Mouse (Mus musculus) retina, postnatal 7 days (tissue): ENCODE measurements at regions not wholly inside any gene's neighbourhood (a gene's known extent, or its start where the extent isn't known, plus 50 kb on each side); places are given as distances from the start of the nearest gene placed in this dataset.

Source experiments
- DNase-seq: peaks from one replicate; pipeline ENCODE4 v3.0.0-alpha.2; 2012; ENCODE audit warnings: low read depth, low spot score

DNA sequence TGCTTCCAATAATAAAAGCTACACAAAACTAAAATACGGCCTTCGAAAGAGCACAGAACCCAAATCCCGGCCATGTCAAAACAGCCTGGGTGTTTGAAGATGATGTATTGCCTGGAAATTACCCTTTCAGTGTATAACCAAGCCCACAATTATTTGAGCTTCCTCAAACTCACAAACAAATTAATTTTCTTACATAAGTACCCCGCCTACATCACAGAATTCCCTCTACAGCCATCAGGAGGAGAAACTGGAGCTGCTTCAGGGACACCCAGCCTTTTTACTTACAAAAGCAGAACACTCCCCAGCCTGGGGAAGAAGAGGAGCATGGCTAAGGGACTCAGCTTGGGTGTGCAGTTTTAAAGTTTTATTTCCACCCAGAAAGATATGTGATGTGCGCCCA is 207.6 kb upstream of the Daam1 start:
- no peak for DNase-seq

DNA sequence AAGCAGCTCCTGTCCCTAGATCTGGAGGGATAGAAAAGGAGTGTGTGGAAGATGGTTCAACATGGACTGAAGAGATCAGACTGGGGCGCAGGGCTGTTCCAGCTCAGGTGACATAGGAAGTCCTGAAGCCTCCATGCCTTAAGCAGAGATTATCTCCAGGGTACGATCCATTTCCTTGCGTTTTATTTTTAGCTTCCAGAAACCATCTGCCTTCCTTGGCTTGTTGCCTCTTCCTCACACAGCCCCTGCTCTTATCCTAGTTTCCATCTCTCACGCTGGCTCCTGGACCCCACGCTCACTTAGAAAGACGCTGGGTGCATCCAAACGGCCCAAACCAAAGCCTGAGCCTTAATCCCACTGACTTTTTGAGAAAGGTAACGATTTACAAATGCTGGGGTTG is 206.8 kb upstream of the Daam1 start:
- DNase-seq, result peak; percentile 11

DNA sequence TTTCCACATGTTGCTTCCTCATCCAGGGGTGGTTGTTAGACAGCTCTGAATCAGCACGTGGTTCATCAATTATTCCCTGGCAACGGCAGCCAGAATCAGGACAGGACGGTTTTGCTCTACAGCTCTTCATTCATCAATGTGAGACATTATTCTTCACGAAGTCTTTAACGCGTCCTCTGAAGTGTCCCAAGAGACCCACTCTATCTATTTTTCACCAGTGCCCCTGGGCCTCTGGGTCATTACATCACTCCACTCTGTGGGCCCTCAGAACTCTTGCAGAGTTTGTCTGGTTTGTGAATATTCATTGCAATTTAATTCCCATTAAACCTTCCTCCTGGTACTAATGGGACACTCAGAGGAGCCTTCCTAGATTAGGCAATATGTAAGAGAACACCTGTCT is 206.2 kb upstream of the Daam1 start:
- DNase-seq, result no peak

DNA sequence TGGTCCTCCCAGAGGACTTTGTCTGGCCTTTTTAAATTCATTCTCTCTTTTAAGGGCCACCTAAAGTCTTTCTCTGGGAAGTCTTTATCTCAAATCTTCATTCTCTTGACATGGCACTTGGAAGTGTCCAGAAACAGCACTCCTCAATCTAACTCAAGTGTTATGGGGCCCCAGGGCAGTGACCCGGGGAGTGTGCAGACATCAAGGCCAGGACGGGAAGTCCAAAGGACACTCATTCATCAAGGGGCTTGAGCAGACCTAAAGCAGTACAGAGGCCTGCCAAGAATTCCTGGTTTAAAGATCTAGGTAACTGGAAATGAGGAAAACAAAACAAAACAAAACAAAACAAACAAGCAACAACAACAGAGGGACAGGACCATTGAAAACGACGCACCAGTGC is 205.8 kb upstream of the Daam1 start:
- no peak for DNase-seq

DNA sequence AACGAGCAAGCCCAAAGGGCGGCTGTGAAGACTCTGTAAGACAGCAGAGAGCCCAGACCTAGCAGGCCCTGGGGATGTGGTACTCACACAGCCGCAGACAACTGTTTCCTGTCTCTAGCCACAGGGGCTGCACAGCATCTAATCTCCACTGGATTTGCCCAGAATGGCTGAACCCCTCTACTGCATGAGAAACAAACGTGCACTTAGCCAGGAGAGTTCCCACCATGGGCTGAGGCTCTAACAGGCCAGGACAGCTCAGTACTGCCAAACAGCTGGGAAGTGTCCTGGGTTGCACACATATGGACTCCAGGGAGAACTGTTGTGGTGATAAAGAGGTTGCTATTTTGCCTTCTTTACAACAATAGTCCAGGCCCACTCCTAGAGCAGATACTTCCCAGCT is 204.1 kb upstream of the Daam1 start:
- DNase-seq, result no peak

DNA sequence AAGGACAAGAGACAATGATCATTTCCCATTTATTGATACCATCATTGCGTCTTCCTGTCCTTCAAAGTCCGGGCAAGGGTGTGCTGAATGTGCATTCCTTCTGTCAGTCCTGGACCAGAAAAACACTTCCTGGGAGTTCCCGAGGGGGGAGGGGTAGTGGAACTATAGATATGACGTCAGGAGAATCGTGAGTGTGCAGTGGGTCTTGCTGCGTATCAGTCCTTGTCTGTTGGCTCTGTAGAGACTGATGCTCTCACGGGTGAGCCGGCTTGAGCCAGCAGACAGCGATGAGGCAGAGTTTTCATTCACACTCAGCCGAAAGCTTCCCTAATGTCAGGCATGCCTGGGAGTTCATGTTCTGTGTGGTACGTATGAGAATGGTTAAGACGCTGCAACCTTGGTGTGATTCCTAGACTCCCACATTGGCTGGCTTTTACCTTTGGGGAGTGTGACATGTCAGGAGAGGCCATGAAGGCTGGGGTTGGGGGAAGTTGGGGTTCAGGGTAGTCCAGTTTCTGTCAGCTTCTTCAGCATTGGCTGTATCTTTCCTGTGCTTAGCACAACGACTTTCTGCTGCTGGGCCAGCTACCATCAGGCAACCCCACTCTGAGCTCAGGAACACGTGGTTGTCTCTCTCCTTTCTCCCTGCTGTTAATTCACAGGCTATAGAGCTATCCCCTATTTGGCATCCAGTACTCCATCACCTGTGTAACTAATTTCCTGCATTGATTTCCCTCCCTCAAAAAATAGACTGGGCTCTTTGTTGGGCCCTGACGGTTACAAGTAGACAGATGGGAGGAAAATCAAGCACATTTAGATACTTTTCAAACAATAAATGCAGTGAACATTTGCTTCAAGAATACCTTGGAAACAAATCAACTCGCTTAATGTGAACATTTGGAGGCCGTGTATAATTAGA is 203.2 kb upstream of the Daam1 start:
- DNase-seq, result no peak

DNA sequence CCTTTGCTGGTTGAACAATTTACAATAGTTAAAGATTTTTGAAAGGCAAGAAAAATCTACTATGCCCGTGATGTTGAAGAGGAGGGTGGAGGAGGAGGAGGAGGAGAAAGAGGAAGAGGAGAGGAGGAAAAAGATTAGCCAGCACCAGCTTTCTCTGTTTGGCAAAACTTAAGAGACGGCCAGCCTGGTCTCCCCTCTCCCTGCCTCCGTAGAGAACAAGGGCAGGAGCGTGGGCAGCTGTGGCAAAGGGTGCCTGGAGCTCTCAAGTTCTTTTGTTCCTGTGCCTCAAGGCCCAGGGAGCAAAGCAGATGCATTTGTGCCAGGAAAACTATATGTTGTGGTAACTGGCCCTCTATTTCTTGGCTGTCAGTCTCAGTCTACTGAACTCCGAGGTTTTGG is 202.5 kb upstream of the Daam1 start:
- DNase-seq, result no peak

DNA sequence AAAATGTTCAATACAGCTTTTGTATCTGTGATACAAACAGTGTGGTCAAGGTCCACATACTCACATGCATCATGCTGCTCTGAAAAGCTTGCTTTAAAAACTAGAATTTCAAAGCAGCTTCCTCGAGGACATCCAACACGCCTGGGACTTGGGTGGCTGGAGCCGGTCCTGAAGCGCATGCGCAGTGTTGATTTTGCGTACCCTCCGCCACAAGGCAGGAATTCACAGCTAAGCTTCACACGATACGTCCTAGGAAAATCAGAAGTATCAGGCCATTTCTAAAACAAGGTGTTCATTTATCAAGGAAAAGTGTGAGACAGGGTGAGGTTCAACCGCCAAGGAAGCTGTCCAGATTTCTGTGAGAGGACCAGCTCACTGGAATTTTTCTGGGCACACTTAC is 202.1 kb upstream of the Daam1 start:
- no peak for DNase-seq

DNA sequence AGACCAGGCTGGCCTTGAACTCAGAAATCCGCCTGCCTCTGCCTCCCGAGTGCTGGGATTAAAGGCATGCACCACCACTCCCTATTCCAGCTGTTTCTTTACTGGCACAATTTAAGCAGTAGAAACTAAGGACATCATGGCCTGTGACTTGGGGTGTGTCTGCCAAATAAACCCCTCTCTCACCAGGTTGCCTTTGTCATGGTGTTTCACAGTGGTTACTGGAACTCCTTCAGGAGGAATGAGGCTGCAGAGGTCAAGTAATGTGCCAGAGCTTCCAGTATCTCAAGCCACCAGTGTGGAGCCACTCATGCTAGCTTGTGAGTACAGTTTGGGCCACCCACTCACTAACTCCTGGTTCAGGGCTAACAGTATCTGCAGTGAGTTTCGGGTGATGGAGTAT is 200.5 kb upstream of the Daam1 start:
- no peak for DNase-seq

DNA sequence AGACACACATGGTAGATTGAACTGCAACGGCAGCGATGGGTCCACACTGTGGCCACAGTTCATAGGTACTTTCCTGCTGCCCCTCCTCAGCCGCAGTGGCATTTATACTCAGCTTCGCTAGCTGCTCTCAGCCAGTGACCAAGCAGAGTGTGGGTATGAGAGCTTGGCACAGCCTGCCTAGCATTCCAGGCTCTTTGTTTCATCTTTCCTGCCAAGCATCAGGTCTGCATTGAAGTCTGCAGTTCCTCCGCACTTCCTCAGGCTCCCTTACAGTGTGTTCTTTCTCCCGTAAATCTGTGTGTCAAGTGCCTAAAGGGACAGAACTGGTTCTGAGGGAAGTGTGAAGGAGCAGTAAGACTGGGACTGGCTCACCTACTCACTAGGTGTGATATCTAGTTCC is 194.6 kb upstream of the Daam1 start:
- DNase-seq, result no peak

DNA sequence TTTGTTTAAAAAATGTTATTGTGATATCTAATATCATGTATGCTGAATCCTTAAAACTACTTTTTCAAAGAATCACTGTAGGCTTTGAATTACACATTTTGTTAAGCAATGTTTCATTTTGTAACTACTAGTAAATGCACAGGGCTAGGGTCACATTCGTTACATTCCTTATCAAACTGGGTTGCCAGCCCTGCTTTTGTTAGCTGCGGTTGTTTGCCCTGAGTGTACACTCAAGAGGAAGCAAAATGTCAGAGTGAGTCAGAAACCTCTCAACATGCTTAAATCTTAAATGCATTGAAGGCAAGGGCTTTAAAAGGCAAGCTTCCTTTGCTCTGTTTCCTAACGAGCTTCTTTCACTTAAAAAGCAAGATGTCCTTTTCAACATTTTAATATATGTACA is 193.6 kb upstream of the Daam1 start:
- no peak for DNase-seq

DNA sequence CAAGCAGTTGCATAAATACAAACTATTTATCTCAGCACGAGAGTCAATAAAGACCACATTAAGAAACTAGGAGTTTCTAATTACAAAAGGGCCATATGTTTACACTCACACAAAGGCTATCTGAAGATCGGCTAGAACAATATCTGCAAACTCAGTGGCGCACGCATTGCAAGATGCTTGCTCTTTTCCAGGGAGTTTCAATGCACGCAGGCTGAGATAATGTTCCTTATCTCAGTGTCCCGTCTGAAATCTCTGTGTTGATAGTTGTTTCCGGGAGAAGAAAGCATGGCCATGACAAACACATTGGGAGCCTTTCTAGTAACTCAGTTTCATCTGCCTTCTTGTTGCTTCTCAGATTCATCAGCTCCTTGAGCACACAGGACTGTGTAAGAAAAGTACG is 192.6 kb upstream of the Daam1 start:
- no peak for DNase-seq

DNA sequence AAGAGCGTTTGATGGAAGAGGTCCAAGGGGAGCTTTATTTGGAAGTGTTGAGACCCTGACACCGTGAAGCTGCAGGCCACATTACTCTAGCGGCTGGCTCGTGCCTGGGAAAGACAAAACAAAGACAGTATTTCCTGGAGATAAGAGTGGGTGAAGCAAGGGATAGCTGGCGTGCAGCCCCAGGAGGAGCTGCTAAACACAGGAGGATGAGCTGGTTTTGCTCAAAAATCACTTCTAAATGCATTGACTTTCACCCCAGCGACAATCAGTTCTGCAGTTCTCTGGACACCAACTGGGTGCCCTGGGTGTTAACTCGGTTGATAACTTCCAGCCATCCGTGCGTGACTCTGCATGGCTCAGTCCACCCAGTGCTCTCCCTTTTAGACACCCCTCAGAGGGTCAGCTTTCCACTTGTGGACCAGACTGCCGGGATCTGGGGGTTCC is 190.8 kb upstream of the Daam1 start:
- no peak for DNase-seq

DNA sequence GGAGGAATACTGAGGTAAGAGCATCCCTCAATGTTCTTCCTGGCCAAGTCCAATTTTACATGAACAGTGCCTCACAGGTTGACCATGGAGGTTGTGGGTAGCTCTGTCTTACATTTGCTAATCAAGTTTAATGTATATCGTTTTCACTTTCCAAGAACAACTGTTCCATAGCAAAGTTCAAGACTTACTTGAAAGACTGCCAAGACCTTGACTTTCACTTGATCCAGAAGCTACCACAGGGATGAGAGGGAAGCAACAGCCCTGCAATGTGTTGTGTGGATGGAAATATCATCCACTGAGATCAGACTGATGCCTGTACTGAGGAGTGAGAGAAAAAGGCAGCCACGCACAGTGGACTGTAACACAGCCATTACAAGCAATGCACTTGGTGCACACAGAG is 189.4 kb upstream of the Daam1 start:
- no peak for DNase-seq

DNA sequence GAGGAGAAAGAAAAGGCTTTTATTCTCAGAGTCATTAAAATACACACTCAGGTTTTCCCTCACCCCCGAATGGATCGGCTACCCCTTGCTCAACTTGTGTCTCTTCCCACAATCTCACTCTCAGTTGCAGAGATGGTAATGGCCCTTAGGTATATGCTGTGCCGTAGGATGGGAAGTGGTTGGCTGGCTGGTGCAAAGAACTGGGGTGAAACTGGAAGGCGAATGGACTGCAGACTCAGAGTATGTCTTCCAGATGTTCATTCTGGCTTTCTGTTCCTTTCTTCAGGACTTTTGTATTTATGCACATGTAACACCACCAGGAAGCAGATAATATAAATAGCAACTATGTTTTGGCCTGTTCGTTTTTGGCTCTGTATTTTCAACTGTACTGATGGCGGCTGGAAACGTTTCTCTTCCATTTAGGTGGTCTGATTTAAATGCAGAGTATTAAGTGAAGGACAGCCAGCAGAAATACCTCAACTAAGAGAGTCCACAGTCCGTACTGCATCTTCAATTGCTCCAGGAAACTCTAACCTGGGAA is 188.0 kb upstream of the Daam1 start:
- no peak for DNase-seq

DNA sequence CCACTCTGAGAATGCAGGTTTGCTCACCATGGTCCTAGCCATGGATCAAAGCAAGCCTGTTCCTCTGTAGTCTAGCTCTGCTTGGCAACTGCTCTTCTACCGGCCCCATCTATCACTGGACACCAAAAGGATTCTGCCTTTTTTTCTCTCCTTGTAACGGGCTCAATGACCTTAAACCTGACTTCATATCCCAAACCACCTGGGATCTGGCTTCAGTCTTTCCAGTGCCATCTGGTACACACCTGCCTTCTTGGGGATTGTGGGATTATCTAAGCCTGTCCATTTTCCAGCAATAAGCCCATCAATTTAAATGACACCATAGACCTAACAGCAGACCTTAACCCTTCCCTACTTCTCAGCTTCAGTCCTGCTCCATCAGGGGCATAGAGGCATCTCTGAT is 179.6 kb upstream of the Daam1 start:
- no peak for DNase-seq

DNA sequence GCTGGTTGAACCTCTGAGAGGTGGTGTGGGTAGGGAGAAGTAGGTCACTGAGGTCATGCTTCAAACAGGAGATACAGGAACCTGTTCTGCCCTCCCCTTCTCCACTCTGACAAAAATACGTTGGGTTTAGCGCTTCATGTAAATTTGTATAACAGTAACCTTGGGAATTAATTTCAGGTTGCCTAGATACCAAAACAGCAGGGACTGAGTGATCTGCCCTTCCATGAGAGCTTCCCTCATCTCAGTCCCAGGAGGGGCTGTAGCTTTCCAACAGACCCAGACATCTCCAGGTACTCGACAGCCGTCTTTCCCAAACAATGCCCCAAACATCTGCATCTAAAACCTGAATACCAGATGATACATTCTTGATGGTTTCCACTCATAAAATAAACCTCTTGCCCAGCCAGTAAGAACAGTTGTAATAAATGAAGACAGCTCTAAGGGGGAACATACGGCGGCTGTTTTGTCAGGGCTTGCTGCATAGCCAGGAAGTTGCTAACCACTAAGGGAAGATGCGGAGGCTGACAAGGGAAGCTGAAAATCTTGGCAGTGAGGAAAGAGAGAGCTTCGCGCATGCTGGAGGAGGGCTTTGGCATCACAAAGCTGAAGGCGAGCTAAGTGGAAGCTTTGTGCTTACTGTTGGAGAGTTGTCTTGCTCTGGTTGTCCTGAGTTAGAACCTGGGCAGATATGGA is 137.4 kb upstream of the Daam1 start:
- no peak for DNase-seq

DNA sequence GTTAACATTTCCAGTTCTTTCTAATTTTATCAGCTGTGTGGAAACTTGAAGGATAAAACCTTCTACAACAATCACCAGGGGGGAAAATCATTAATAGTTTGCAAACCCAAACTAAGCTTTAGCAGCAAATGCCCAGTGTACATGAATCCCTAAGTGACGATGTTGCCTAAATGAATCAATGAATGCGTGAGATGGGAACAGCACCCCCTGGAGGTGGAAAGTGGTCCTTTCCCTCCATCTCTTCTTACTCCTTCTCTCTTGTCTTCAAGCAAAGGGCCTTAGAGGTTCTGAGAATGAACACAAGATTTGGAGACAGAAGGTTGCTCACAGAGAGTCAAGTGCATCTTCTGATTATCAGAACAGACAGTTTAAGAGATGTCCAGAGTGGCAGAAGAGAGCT is 129.1 kb upstream of the Daam1 start:
- DNase-seq, result no peak

DNA sequence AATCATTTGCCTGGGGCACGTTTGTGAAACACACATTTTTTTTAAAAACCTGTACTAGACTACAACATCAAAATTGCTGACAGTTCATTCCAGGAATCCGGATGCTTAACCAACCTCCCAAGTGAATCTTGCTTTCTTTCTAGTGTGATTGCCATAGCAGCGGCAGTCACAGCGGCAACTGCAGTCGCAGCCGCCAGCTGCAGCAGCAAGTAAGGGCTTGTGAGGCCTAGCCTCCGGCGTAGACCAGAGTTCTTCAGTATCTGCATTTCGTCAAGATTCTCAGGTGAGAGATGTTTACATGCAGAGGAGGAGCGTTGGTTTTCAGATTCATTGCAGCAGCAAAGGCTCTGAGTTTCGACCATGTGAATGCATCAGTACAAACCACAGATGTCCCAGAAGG is 128.7 kb upstream of the Daam1 start:
- DNase-seq, result no peak

DNA sequence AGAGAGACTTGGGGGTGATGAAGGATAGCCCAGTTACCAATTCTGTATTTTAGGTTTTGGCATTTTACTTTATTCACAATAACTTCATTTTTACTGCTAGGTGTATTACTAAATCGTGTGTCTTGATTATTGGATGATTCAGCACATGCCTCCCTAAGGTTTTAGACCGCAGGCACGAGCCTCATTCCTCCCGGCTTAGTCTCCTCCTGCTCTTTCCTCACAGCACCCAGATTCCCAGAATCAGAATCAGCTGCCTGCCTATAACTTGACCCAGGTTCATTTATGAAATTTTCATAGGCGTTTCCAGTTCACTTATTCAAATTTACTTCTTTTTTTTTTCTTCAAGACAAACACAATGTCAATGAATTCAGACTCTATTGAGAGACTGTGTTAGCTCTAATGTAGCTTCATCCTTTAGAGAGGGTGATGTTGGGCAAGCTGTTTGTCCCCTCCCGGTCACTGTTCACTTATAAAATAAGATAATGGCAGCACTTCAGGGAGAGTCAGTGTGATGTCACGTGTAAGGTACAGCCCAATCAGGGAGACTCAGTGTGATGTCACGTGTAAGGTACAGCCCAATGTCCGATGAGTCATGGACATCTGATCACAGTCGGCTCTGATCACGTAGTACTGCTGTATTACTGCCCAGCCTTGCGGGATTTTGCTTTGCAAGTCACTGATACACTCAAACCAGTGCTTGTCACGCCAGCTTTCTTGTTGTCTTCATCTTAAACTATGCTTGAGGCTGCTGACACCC is 127.6 kb upstream of the Daam1 start:
- no peak for DNase-seq

DNA sequence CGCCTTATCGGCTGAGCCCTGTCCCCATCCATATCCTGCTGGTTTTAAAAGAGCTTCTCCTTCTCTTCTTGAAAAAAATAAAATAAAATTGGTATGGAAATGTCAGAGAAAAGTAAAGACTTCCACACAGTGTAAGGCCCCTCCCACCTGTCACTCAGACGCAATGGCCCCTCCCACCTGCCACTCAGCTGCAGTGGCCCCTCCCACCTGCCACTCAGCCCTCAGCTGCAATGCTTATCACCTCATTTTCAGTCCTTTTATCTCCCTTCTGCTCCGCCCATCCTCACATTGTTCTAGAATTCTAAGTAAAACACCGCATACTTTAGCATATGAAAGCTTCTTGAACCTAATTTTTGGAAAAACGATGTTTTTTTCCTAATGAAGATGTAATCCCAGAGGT is 126.4 kb upstream of the Daam1 start:
- no peak for DNase-seq

DNA sequence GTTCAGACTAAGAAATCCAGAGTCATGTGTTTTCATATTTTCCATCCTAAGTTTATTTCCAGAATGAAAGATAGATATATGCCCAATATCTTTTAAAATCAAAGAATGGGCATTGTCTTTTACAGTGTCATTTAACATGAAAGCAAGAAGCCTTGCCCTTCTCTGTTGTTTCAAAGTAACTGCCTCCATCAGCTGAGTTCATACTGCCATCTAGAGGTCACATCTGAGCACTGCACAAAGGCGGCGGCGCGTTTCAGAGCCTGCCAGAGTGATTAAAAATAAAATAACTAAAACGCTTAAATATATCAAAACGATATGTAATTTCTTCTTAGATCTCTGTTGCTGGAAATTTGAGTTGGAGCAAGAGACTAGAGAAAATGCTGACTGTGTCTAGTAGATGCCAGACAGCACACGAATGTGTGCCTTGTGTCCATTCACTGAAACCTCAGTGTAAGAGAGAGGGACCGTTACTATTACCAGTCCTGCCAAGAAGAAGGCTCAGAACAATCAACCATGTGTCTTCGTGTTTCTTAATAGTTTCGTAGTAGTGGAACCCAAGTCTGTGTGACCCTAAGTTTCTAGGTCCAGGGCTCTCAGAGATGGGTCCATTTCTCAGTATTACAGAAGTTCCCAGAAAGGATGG is 123.0 kb upstream of the Daam1 start:
- DNase-seq, result peak; percentile 40
